Mouse (Mus musculus): ENCODE measurements around the gene Traf4. TPM values are rescaled to one million over a fixed set of nuclear protein-coding genes. Genes with fewer than 3 reads are reported as not detected.

Traf4 gene
- 153 and 174 TPM in 2 replicates for polyA plus RNA-seq (2016; fragmentation: Nextera tagmentation; extraction: Ambion mirVana)

GRCm38 (mm10) chr11:78164924-78165760, at the start of gene Traf4:
TSS of gene Traf4 (minus strand) at chr11:78165589.
- no peaks in the 10 kb centered on the region for H3K27me3 ChIP-seq (replicated peaks)
- H3K4me2 ChIP-seq (replicated peaks): peak within 1 kb of the TSS; percentile 78
- peaks cover 27% of the 10 kb centered on the region for H3K36me3 ChIP-seq
- under 1% methylated on average over 78 of the region's 78 CpGs for WGBS
- H3K4me1 ChIP-seq: peaks cover 34% of the 10 kb centered on the region
- peak; percentile 76 for ATAC-seq (ENCODE audit: low FRiP score, low read depth)
- H3K27ac ChIP-seq: peak within 1 kb of the TSS; percentile 92
- no peaks in the 10 kb centered on the region for H3K9me3 ChIP-seq
- H3K4me3 ChIP-seq: peak within 1 kb of the TSS; percentile 99
- peak within 1 kb of the TSS; percentile 100 for H3K9ac ChIP-seq

- Histone ChIP-seq H3K4me3 (no peak overlapping the region), H3K4me1 (no peaks in the 10 kb centered on the region), H3K9me3 (no peaks in the 10 kb centered on the region), H3K9ac (no peak overlapping the region), H3K27me3 (replicated peaks) (no peaks in the 10 kb centered on the region), H3K4me2 (replicated peaks) (no peak overlapping the region), H3K36me3 (peaks cover 96% of the 10 kb centered on the region), H3K27ac (no peak overlapping the region)
- no peak for ATAC-seq (ENCODE audit: low FRiP score, low read depth)
- 97% methylated on average over 14 of the region's 14 CpGs for WGBS
Measured at GRCm38 (mm10) chr11:78213086-78213817, 47.9 kb upstream of the Traf4 start.

GRCm38 (mm10) chr11:78211513-78211912, 46.1 kb upstream of the Traf4 start:
- no peak overlapping the region for H3K27ac ChIP-seq
- no peaks in the 10 kb centered on the region for H3K9me3 ChIP-seq
- H3K27me3 ChIP-seq (replicated peaks): no peaks in the 10 kb centered on the region
- no peak overlapping the region for H3K9ac ChIP-seq
- H3K4me1 ChIP-seq: peaks cover 8% of the 10 kb centered on the region
- ATAC-seq (ENCODE audit: low FRiP score, low read depth): no peak
- H3K36me3 ChIP-seq: peaks cover 98% of the 10 kb centered on the region
- no peak overlapping the region for H3K4me3 ChIP-seq
- 93% methylated on average over 5 of the region's 5 CpGs for WGBS
- H3K4me2 ChIP-seq (replicated peaks): no peak overlapping the region

- H3K4me2 ChIP-seq (replicated peaks): no peak overlapping the region
- peaks cover 94% of the 10 kb centered on the region for H3K36me3 ChIP-seq
- H3K27ac ChIP-seq: no peak overlapping the region
- no peak for ATAC-seq (ENCODE audit: low FRiP score, low read depth)
- no peak overlapping the region for H3K9ac ChIP-seq
- no peak overlapping the region for H3K4me3 ChIP-seq
- peaks cover 17% of the 10 kb centered on the region for H3K4me1 ChIP-seq
- WGBS: 71% methylated on average over 7 of the region's 7 CpGs
- no peaks in the 10 kb centered on the region for H3K27me3 ChIP-seq (replicated peaks)
- no peaks in the 10 kb centered on the region for H3K9me3 ChIP-seq
Measured at GRCm38 (mm10) chr11:78210615-78211014, 45.2 kb upstream of the Traf4 start.

- Histone ChIP-seq H3K36me3 (peaks cover 88% of the 10 kb centered on the region), H3K4me2 (replicated peaks) (no peak overlapping the region), H3K4me1 (peaks cover 25% of the 10 kb centered on the region), H3K27ac (no peak overlapping the region), H3K9me3 (no peaks in the 10 kb centered on the region), H3K27me3 (replicated peaks) (no peaks in the 10 kb centered on the region), H3K4me3 (no peak overlapping the region), H3K9ac (no peak overlapping the region)
- no peak for ATAC-seq (ENCODE audit: low FRiP score, low read depth)
- WGBS: 96% methylated on average over 6 of the region's 6 CpGs
Measured at GRCm38 (mm10) chr11:78209886-78210285, 44.5 kb upstream of the Traf4 start.

- H3K27ac ChIP-seq: no peak overlapping the region
- peaks cover 72% of the 10 kb centered on the region for H3K36me3 ChIP-seq
- H3K4me2 ChIP-seq (replicated peaks): no peak overlapping the region
- H3K9ac ChIP-seq: no peak overlapping the region
- H3K4me3 ChIP-seq: no peak overlapping the region
- peaks cover 32% of the 10 kb centered on the region for H3K4me1 ChIP-seq
- no peak for ATAC-seq (ENCODE audit: low FRiP score, low read depth)
- no peaks in the 10 kb centered on the region for H3K9me3 ChIP-seq
- H3K27me3 ChIP-seq (replicated peaks): no peaks in the 10 kb centered on the region
- WGBS: 61% methylated on average over 7 of the region's 7 CpGs
Measured at GRCm38 (mm10) chr11:78207190-78207589, 41.8 kb upstream of the Traf4 start.

GRCm38 (mm10) chr11:78205361-78206206, 40.2 kb upstream of the Traf4 start:
- no peaks in the 10 kb centered on the region for H3K9me3 ChIP-seq
- WGBS: 25% methylated on average over 13 of the region's 13 CpGs
- peak overlapping the region; percentile 76 for H3K27ac ChIP-seq
- peak overlapping the region; percentile 30 for H3K4me2 ChIP-seq (replicated peaks)
- peak; percentile 74 for ATAC-seq (ENCODE audit: low FRiP score, low read depth)
- no peak overlapping the region for H3K4me3 ChIP-seq
- no peaks in the 10 kb centered on the region for H3K27me3 ChIP-seq (replicated peaks)
- H3K36me3 ChIP-seq: peaks cover 56% of the 10 kb centered on the region
- H3K9ac ChIP-seq: 0 out of 2 replicates have a peak overlapping the region, but pooled peaks have one; percentile 2
- peaks cover 32% of the 10 kb centered on the region for H3K4me1 ChIP-seq

GRCm38 (mm10) chr11:78204287-78204686, 38.9 kb upstream of the Traf4 start:
- Histone ChIP-seq H3K4me1 (peaks cover 32% of the 10 kb centered on the region), H3K9me3 (no peaks in the 10 kb centered on the region), H3K27me3 (replicated peaks) (no peaks in the 10 kb centered on the region), H3K9ac (no peak overlapping the region), H3K36me3 (peaks cover 43% of the 10 kb centered on the region), H3K27ac (peak overlapping the region; percentile 76; the same call in 1 of the 2 replicates), H3K4me2 (replicated peaks) (no peak overlapping the region), H3K4me3 (no peak overlapping the region)
- ATAC-seq (ENCODE audit: low FRiP score, low read depth): no peak
- WGBS: 51% methylated on average over 6 of the region's 6 CpGs

GRCm38 (mm10) chr11:78202372-78202771, 37.0 kb upstream of the Traf4 start:
- H3K27ac ChIP-seq: no peak overlapping the region
- H3K36me3 ChIP-seq: peaks cover 24% of the 10 kb centered on the region
- WGBS: 100% methylated on average over 3 of the region's 3 CpGs

GRCm38 (mm10) chr11:78195101-78195863, 29.9 kb upstream of the Traf4 start:
- 68% methylated on average over 23 of the region's 23 CpGs for WGBS
- no peaks in the 10 kb centered on the region for H3K9me3 ChIP-seq
- no peaks in the 10 kb centered on the region for H3K27me3 ChIP-seq (replicated peaks)
- H3K36me3 ChIP-seq: peaks cover 32% of the 10 kb centered on the region
- no peak overlapping the region for H3K27ac ChIP-seq
- peak overlapping the region; percentile 51 for H3K4me2 ChIP-seq (replicated peaks)
- peak overlapping the region; percentile 23; the same call in 1 of the 2 replicates for H3K4me3 ChIP-seq
- peaks cover 13% of the 10 kb centered on the region for H3K4me1 ChIP-seq
- ATAC-seq (ENCODE audit: low FRiP score, low read depth): no peak
- no peak overlapping the region for H3K9ac ChIP-seq

More at GRCm38 (mm10) chr11:78202372-78202771, 37.0 kb upstream of the Traf4 start:
- H3K4me2 ChIP-seq (replicated peaks): no peak overlapping the region
- H3K9me3 ChIP-seq: no peaks in the 10 kb centered on the region
- peaks cover 32% of the 10 kb centered on the region for H3K4me1 ChIP-seq
- H3K27me3 ChIP-seq (replicated peaks): no peaks in the 10 kb centered on the region
- no peak for ATAC-seq (ENCODE audit: low FRiP score, low read depth)
- H3K4me3 ChIP-seq: no peak overlapping the region
- no peak overlapping the region for H3K9ac ChIP-seq

- H3K9me3 ChIP-seq: no peaks in the 10 kb centered on the region
- peak; percentile 51 for ATAC-seq (ENCODE audit: low FRiP score, low read depth)
- H3K9ac ChIP-seq: no peak overlapping the region
- no peaks in the 10 kb centered on the region for H3K27me3 ChIP-seq (replicated peaks)
- H3K27ac ChIP-seq: no peak overlapping the region
- peak overlapping the region; percentile 23 for H3K4me3 ChIP-seq
- peak overlapping the region; percentile 51 for H3K4me2 ChIP-seq (replicated peaks)
- peaks cover 32% of the 10 kb centered on the region for H3K36me3 ChIP-seq
- peaks cover 20% of the 10 kb centered on the region for H3K4me1 ChIP-seq
- 6% methylated on average over 30 of the region's 30 CpGs for WGBS
Measured at GRCm38 (mm10) chr11:78194411-78195100, 29.2 kb upstream of the Traf4 start.

Data from neural tube, embryonic 12.5 days (tissue).